Comparison of ENCODE assay signal across 27 mouse cellular contexts in the genomic region with DNA sequence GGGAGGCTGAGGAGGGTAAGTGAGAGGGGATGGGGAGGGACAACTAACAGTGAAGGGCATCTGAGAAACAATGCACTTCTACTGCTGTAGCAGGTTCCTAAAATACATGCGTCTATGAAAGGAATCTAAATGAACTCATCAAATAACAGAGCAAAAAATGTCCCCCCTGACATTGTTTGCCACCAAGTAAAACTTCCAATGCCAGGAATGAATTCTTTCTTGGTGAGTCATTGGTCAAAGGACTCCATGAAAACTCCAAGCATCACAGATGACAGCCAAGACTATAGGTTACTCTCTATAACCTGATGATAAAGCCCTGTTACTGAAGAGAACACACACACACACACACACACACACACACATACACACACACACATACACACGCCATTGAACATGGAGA. TPM values are rescaled to one million over a fixed set of nuclear protein-coding genes. Genes with fewer than 3 reads are reported as not detected.
"Had no signal": no experiment of that assay in that cellular context is flagged by ENCODE, and none has a peak within 500 bp of the region (broad histone marks: within the 10 kb centered on the region; RNA-seq: fewer than 3 reads in every experiment).

No protein-coding gene starts in this region.

- H3K4me2 ChIP-seq: embryonic facial prominence, embryonic 12.5 days; embryonic facial prominence, embryonic 13.5 days; embryonic facial prominence, embryonic 15.5 days; forebrain, embryonic 12.5 days; forebrain, embryonic 13.5 days; forebrain, embryonic 15.5 days had no signal

- H3K9ac ChIP-seq: embryonic facial prominence, embryonic 12.5 days; embryonic facial prominence, embryonic 13.5 days; embryonic facial prominence, embryonic 15.5 days; forebrain, embryonic 12.5 days; forebrain, embryonic 13.5 days; forebrain, embryonic 15.5 days; forebrain, postnatal 0 days had no signal

- H3K4me3 ChIP-seq: embryonic facial prominence, embryonic 10.5 days; embryonic facial prominence, embryonic 12.5 days; embryonic facial prominence, embryonic 13.5 days; embryonic facial prominence, embryonic 15.5 days; erythroblast, embryonic 14.5 days; forebrain, embryonic 10.5 days; forebrain, embryonic 12.5 days; forebrain, embryonic 13.5 days; forebrain, embryonic 15.5 days; gastrocnemius, adult 2 months; heart, adult 2 months; heart, embryonic 10.5 days had no signal

- H3K27ac ChIP-seq: embryonic facial prominence, embryonic 10.5 days; embryonic facial prominence, embryonic 12.5 days; embryonic facial prominence, embryonic 13.5 days; embryonic facial prominence, embryonic 15.5 days; forebrain, embryonic 10.5 days; forebrain, embryonic 12.5 days; forebrain, embryonic 13.5 days; forebrain, embryonic 15.5 days; gastrocnemius, adult 2 months; heart, adult 2 months; heart, embryonic 10.5 days had no signal

- H3K36me3 ChIP-seq: embryonic facial prominence, embryonic 10.5 days; embryonic facial prominence, embryonic 12.5 days; embryonic facial prominence, embryonic 13.5 days; embryonic facial prominence, embryonic 15.5 days; forebrain, embryonic 10.5 days; forebrain, embryonic 12.5 days; forebrain, embryonic 15.5 days; heart, embryonic 10.5 days had no signal

- DNase-seq: cerebellum, postnatal 10 days; cerebellum, postnatal 14 days; cerebellum, postnatal 25 days; cerebellum, postnatal 36 days; embryo, embryonic 11 days; forebrain, postnatal 0 days; gastrocnemius, adult 2 months; gastrocnemius, postnatal 10 days; gastrocnemius, postnatal 14 days; gastrocnemius, postnatal 25 days; gastrocnemius, postnatal 36 days; heart, adult 11 months; heart, adult 18-20 months; heart, adult 2 months had no signal

- H3K9me3 ChIP-seq: embryonic facial prominence, embryonic 10.5 days; embryonic facial prominence, embryonic 12.5 days; embryonic facial prominence, embryonic 13.5 days; embryonic facial prominence, embryonic 15.5 days; forebrain, embryonic 12.5 days; forebrain, embryonic 13.5 days; forebrain, embryonic 15.5 days; heart, embryonic 10.5 days had no signal

- ATAC-seq: forebrain, embryonic 13.5 days; forebrain, embryonic 14.5 days; forebrain, embryonic 15.5 days; forebrain, embryonic 16.5 days; forebrain, postnatal 0 days had no signal

RNA-seq across cellular contexts. Expression of gene Col16a1, which starts 16.5 kb away (rescaled TPM):
- polyA plus RNA-seq: erythroblast, embryonic 14.5 days had no signal

RNA-seq across cellular contexts. Expression of gene Adgrb2, which starts 46.5 kb away (rescaled TPM):
- total RNA-seq: granulocyte monocyte progenitor cell, adult 5-6 weeks had no signal
- polyA plus RNA-seq: erythroblast, embryonic 14.5 days had no signal
